Mouse (Mus musculus) forebrain, postnatal 0 days (tissue): ENCODE data around the gene Prkcg. TPM values are rescaled to one million over a fixed set of nuclear protein-coding genes. Genes with fewer than 3 reads are reported as not detected.

Experiments used
- ATAC-seq: fragments of 200-750 bp; cut with Nextera tagmentation; 2 replicates; pipeline ENCODE4 v1.8.0; 2017; ENCODE audit warnings: mild to moderate bottlenecking, moderate library complexity
- DNase-seq: peaks from one replicate; pipeline ENCODE4 v3.0.0-alpha.2; 2015
- H3K27ac ChIP-seq: fragments of 300-500 bp; sonication (generic); 2 replicates; pipeline ENCODE4 v1.5.1; 2014; ENCODE audit warnings: low read depth, mild to moderate bottlenecking, antibody characterized with exemption, low read length, moderate library complexity, mixed read lengths
- H3K27me3 ChIP-seq: fragments of 300-500 bp; sonication (generic); 2 replicates; pipeline ENCODE4 v1.6.1; 2014; ENCODE audit warnings: mild to moderate bottlenecking, low read length, mixed read lengths; ENCODE audit not compliant: insufficient read depth
- H3K36me3 ChIP-seq: fragments of 300-500 bp; sonication (generic); 2 replicates; pipeline ENCODE4 v1.6.1; 2014; ENCODE audit warnings: mild to moderate bottlenecking, moderate library complexity; ENCODE audit not compliant: insufficient read depth
- H3K4me1 ChIP-seq: fragments of 300-500 bp; sonication (generic); 2 replicates; pipeline ENCODE4 v1.6.1; 2014; ENCODE audit warnings: antibody characterized with exemption; ENCODE audit not compliant: insufficient read depth
- H3K4me2 ChIP-seq: fragments of 300-500 bp; sonication (generic); 2 replicates; pipeline ENCODE4 v1.6.1; 2014; ENCODE audit warnings: low read depth, mild to moderate bottlenecking, moderate library complexity
- H3K4me3 ChIP-seq: fragments of 300-500 bp; sonication (generic); 2 replicates; pipeline ENCODE4 v1.5.1; 2014; ENCODE audit warnings: low read depth, low read length, mixed read lengths
- H3K9ac ChIP-seq: fragments of 300-500 bp; sonication (generic); 2 replicates; pipeline ENCODE4 v1.6.1; 2014; ENCODE audit warnings: mild to moderate bottlenecking
- H3K9me3 ChIP-seq: fragments of 300-500 bp; sonication (generic); 2 replicates; pipeline ENCODE4 v1.6.1; 2016; ENCODE audit warnings: low read length
- CTCF ChIP-seq: sonication (generic); IDR thresholded peaks from 2 replicates; pipeline ENCODE4 v1.5.1; 2016; ENCODE audit warnings: antibody characterized with exemption, control low read depth, low read depth
- WGBS: fragments of 180-500 bp; shearing (Covaris S2); extraction: QIAGEN DNeasy Blood & Tissue Kit; methylation state at CpG from one replicate; pipeline ENCODE4 v1.1.7; 2014; 5-methylcytosine and 5-hydroxymethylcytosine counted together
- polyA plus RNA-seq: library from polyadenylated mRNA; unstranded; fragments of >200 nt; fragmentation: Nextera tagmentation; extraction: Ambion mirVana; gene quantifications from 2 replicates; pipeline ENCODE4 v1.2.1, GENCODE M21; 2015
- total RNA-seq: library from RNA; depleted of rRNA; stranded (reverse); fragments of >200 nt; gene quantifications from 2 replicates; pipeline ENCODE4 v1.2.3, GENCODE M21; 2014

Gene Prkcg
- total and polyA plus RNA-seq, 2 experiments from 2014 or later = 10.2 to 15.1 TPM

DNA sequence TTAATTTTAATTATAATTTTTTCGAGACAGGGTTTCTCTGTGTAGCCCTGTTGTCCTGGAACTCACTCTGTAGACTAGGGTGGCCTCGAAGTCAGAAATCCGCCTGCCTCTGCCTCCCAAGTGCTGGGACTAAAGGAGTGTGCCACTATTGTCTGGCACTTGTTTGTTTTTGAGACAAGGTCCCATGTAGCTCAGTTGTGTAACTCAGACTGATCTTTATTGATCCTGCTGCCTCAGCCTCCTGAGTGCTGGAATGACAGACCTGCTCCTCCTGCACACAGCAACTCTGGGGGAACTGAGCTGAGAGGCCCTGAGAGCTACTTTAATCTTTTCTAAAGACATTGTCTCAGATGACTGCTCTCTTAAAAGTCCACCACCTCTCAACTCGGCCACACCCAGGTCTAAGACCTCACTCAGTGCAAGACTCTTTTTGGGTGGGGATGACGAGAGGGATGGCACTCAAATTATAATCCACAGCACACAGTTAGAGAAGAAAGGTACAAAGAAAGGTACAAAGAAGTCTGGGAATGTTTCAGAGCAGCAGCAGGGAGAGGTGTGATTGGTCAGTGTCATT is 8.8 kb upstream of the Prkcg start:
- Histone ChIP-seq H3K4me1 (no peaks in the 10 kb centered on the region), H3K36me3 (no peaks in the 10 kb centered on the region), H3K4me3 (no peak overlapping the region), H3K9me3 (no peaks in the 10 kb centered on the region), H3K9ac (no peak overlapping the region), H3K27ac (no peak overlapping the region), H3K27me3 (no peaks in the 10 kb centered on the region), H3K4me2 (no peak overlapping the region)
- no peak for ATAC-seq
- TF ChIP-seq CTCF = no peak
- no peak for DNase-seq
- WGBS = 61% methylated on average over 5 of the region's 5 CpGs

DNA sequence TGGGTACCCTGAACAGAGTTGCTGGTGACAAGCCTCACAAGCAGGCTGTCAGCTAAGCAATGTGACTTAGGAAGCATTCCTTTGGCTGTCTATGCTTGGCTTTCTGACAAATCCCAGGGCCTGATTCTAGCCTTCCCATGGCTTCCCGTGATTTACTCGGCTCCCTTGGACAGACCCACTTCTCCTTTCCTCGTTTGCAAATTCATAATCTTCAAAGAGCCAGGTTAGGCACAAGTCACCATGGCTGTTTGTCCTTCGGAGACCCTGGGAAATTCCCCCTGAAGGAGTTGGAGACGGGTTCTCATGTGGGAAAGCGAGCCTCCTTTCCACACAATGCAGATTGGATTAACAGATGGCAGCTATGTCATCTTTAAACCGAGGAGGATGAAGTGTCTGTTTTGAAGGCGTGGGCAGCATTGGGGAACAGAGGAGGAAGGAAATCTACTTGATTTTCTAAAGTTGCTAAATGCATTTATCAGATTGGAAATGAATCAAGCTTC is 8.3 kb upstream of the Prkcg start:
- DNase-seq = peak; percentile 44
- H3K9me3 ChIP-seq = no peaks in the 10 kb centered on the region
- 43% methylated on average over 8 of the region's 8 CpGs for WGBS
- no peaks in the 10 kb centered on the region for H3K36me3 ChIP-seq
- no peak overlapping the region for H3K4me3 ChIP-seq
- H3K9ac ChIP-seq = no peak overlapping the region
- H3K4me2 ChIP-seq = no peak overlapping the region
- H3K4me1 ChIP-seq = no peaks in the 10 kb centered on the region
- H3K27me3 ChIP-seq = no peaks in the 10 kb centered on the region
- peak; percentile 53; the same call in 1 of the 2 replicates for ATAC-seq
- H3K27ac ChIP-seq = no peak overlapping the region
- no peak for TF ChIP-seq CTCF

DNA sequence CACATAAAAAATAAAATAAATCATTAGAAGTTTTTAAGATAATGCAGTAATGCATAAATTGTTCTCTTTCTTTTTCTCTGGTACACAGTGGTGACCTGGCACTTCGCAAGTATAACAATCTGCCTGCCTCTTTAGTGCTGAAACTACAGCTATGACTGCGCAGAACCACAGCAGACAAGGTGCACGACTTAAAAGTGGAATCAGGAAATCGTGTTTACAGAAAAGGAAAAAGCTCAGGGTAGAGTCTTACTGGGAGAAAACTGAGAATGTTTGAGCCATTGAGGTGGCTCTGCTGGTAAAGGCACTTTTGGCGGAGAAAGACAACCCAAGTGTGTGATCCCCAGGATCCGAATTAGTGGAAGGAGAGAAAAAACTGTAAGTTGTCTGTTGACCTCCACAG is 7.2 kb upstream of the Prkcg start:
- Histone ChIP-seq H3K27me3 (no peaks in the 10 kb centered on the region), H3K9me3 (no peaks in the 10 kb centered on the region), H3K9ac (no peak overlapping the region), H3K4me2 (no peak overlapping the region), H3K4me3 (no peak overlapping the region), H3K36me3 (no peaks in the 10 kb centered on the region), H3K27ac (no peak overlapping the region), H3K4me1 (no peaks in the 10 kb centered on the region)
- 86% methylated on average over 6 of the region's 6 CpGs for WGBS
- TF ChIP-seq CTCF = no peak
- no peak for ATAC-seq
- DNase-seq = no peak

DNA sequence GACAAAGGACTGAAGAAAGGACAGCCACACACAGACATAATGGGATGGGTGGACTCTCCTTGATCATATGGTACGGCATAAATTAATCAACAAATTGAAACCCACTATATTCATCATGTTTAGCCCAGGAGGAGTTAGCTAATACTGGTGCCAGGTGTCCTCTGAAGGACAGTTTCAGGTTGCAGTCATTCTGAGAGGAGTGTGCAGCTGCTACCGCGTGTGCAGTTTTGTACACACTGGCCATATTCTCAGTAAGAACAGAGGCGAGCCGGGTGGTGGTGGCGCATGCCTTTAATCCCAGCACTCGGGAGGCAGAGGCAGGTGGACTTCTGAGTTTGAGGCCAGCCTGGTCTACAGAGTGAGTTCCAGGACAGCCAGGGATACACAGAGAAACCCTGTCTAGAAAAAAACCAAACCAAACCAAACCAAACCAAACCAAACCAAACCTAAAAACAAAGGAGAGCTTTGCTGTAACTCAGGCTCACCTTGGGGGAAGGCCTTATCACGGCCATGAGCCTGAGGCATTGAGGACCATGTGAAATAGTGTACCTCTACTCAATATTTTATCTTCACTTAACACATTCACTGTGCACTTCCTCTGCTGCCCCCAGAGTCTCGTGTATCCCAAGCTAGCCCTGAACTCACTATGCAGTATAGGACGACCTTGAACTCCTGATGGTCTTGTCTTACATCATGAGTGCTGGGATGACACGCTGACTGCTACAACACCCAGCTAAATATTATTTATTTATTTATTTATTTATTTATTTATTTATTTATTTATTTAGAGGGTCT is 5.7 kb upstream of the Prkcg start:
- 92% methylated on average over 11 of the region's 11 CpGs for WGBS

DNA sequence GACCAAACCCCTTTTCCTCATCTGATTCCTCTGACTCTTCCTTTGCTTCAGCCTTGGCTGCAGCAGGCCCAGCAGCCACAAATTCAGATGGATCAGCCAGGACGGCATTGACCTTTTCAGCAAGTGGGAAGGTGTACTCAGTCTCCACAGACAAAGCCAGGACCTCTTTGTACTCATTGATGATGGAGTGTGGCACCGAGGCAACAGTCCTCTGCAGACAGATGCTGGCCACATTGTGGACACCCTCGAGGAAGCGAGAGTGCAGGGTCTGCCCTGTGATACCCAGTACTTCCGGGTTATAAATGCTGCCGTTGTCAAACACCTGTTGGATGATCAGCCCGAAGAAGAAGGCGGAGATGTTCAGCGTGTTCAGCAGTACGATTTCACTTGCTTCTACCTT is 4.4 kb upstream of the Prkcg start:
- H3K4me2 ChIP-seq = no peak overlapping the region
- no peaks in the 10 kb centered on the region for H3K9me3 ChIP-seq
- H3K4me3 ChIP-seq = no peak overlapping the region
- H3K27me3 ChIP-seq = no peaks in the 10 kb centered on the region
- no peak for TF ChIP-seq CTCF
- DNase-seq = no peak
- no peaks in the 10 kb centered on the region for H3K4me1 ChIP-seq
- no peak overlapping the region for H3K9ac ChIP-seq
- ATAC-seq = no peak
- H3K36me3 ChIP-seq = no peaks in the 10 kb centered on the region
- 89% methylated on average over 10 of the region's 10 CpGs for WGBS
- H3K27ac ChIP-seq = no peak overlapping the region

More for the DNA sequence above, 5.7 kb upstream of the Prkcg start:
- Histone ChIP-seq H3K9me3 (no peaks in the 10 kb centered on the region), H3K4me1 (no peaks in the 10 kb centered on the region), H3K27me3 (no peaks in the 10 kb centered on the region), H3K27ac (no peak overlapping the region), H3K36me3 (no peaks in the 10 kb centered on the region), H3K4me2 (no peak overlapping the region), H3K4me3 (no peak overlapping the region), H3K9ac (no peak overlapping the region)
- ATAC-seq (no peak), DNase-seq (no peak)
- no peak for TF ChIP-seq CTCF

DNA sequence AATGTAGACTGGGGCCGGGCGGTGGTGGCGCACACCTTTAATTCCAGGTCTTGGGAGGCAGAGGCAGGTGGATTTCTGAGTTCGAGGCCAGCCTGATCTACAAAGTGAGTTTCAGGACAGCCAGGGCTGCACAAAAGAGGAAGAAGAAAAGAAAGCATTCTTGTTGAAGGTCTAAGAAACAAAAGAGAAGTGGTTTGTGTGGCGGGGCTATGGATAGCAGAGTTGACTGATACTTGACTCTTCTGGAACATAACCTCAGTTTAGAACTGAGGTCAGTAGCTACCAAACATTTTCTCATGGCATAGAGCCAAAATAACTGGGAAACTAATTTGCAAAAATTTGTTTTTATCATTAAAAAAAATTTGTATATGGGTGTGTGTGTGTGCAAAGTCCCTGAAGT is 2.9 kb upstream of the Prkcg start:
- H3K9me3 ChIP-seq = no peaks in the 10 kb centered on the region
- H3K4me3 ChIP-seq = no peak overlapping the region
- DNase-seq = no peak
- H3K4me2 ChIP-seq = no peak overlapping the region
- no peak overlapping the region for H3K9ac ChIP-seq
- 94% methylated on average over 5 of the region's 5 CpGs for WGBS
- H3K4me1 ChIP-seq = peaks cover 6% of the 10 kb centered on the region
- ATAC-seq = no peak
- no peak overlapping the region for H3K27ac ChIP-seq
- TF ChIP-seq CTCF = no peak
- H3K36me3 ChIP-seq = no peaks in the 10 kb centered on the region
- H3K27me3 ChIP-seq = no peaks in the 10 kb centered on the region

DNA sequence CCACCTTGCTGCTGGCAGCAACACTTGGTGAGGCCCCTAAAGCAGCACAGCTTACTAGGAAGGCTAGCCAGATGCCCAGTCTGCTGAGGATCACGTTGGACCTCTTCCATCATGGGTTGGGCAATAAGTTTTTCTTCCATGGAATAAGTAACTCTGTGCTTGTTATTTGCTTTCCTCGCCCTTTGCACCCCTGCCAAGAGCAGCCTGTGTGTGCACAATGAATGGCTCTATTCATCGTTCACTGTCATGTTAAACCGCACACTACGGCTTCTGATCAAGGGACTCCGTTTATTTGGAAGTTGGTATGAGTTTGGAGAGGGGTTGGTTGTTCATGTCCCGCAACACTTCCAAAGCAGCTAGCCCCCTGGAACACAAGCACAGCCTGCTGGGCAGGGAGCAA is 1.8 kb upstream of the Prkcg start:
- Histone ChIP-seq H3K27me3 (no peaks in the 10 kb centered on the region), H3K36me3 (no peaks in the 10 kb centered on the region), H3K9ac (no peak overlapping the region), H3K9me3 (no peaks in the 10 kb centered on the region), H3K27ac (no peak overlapping the region), H3K4me3 (no peak overlapping the region), H3K4me2 (no peak overlapping the region), H3K4me1 (peaks cover 6% of the 10 kb centered on the region)
- no peak for ATAC-seq
- DNase-seq = no peak
- WGBS = 19% methylated on average over 7 of the region's 7 CpGs
- TF ChIP-seq CTCF = no peak
